Mouse (Mus musculus): Measurements from ENCODE around the gene Oas3.

- TF ChIP-seq CTCF (IDR thresholded peaks at IDR 0.05; ENCODE audit: borderline replicate concordance, insufficient read depth, low read depth, low read length) (no peak), POLR2A (IDR thresholded peaks at IDR 0.05; ENCODE audit: borderline replicate concordance, insufficient read depth, low read length) (no peak)
These were observed 48.1 kb downstream of the Oas3 start for GRCm38 (mm10) chr5:120729319-120729718.
